Mouse (Mus musculus): ENCODE results near the gene Adm2.

Gene Adm2

DNA sequence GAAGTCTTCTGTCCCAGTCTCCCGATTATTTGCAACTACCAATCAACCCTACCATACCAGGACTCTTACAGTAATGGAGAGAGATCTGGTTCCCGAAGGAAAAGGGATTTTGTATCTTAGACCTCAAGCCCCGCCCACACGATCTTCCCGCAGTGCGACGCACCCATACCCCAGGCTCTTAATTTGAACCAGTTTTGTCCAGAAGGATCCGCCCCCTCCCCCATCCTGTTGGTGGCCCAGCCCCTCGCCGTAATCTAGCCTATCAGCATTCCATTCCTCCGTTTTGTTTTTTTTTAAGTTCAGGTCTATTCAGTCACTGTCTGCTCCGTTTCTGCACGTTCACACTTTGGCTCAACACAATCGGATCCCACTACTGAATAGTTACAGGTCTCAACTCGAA lies 33.9 kb downstream of the Adm2 start:
- peak; percentile 80 to 85 for DNase-seq

DNA sequence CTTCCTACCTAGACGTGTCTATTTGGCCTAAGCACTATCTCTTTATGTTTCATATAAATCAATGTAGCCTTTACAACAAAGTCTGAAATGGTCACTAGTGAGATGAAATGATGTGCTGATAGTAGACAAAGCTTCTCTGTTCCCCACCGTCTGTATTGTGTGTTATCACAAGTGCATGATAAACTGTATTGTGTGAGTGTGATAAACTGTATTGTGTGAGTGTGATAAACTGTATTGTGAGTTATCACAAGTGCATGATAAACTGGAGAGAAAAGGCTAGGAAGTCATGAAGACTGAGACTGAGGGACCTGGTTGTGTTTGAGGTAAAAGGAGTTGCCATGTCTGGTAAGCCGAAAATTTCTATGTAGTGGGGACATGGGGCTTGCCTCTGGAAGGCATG lies 36.3 kb downstream of the Adm2 start:
- DNase-seq = no peak

DNA sequence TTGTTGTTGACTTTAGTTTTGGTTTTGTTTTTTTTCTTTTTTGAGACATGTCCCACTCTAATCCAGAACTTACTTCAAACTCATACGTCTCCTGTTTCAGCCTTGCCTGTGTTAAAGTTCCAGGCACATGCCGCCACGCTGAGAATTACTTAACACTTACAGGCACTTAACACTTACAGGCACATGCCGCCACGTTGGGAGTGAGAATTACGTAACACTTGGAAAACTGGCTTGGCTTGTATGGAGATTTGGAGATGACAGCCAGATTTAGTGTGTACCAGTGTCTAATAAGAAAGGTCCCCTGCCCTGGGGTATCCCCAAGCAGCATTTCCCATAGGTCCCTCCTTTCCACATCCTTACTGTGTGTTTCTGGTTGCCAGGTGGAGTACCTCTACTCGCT lies 40.5 kb downstream of the Adm2 start:
- no peak for DNase-seq

DNA sequence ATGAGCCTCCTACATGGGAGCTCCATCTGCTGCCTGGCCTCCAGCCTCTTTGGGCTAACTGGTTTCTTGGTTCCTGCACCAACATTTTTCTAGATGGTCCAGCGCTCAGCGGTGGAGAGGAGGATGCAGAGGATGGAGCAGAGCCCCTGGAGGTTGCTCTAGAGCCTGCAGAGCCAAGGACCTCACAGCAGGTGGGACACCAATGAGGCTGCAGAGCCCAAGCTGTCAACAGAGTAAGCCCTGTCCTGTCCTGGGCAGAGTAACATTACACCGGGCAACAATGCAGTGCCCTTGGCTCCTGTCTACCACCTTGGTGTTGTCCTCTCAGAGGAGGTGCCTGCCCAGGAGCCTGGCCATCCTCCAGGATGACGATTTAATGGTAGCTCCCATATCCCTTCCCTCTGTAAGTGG lies 42.6 kb downstream of the Adm2 start:
- no peak for DNase-seq

DNA sequence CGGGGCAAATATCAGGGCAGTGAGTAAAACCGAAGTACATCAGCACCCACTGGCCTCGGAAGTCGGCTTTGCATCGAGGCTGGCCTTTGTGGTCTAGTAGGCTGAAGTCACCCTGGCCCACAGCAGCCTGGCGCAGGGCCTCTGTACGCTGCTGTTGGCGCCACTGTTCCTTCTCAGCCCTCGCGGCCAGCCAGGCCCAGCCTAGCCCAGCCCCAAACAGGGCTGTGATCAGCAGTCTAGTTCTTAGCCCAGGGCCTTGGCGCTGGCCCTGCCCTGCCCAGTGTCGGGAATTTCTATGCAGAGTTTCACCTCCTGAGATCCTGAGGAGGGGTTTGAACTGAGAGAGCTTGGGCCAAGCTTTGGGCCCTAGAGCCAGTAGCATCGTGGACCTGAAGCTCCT lies 49.5 kb downstream of the Adm2 start:
- no peak for DNase-seq

DNA sequence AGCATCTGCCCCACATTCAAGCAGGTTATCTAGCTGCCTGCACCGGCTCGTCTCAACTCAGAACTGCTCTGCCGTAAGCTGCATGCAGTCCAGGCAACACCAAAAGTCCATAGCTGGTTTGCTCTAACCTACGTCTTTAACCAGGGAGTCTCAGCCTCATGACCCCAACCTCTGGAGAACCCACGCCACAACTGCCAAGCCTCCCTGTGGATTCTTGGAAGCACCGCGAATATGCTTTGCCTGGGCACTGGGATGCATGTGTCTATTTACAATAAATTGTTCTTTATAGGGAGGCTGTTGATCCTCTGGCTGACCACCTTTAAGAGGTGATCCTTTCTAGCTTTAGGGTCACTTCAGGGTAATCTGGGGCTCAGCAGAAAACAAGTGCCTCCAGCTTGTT lies 50.0 kb downstream of the Adm2 start:
- DNase-seq = peak in 1 of 2 experiments; percentile 29

DNA sequence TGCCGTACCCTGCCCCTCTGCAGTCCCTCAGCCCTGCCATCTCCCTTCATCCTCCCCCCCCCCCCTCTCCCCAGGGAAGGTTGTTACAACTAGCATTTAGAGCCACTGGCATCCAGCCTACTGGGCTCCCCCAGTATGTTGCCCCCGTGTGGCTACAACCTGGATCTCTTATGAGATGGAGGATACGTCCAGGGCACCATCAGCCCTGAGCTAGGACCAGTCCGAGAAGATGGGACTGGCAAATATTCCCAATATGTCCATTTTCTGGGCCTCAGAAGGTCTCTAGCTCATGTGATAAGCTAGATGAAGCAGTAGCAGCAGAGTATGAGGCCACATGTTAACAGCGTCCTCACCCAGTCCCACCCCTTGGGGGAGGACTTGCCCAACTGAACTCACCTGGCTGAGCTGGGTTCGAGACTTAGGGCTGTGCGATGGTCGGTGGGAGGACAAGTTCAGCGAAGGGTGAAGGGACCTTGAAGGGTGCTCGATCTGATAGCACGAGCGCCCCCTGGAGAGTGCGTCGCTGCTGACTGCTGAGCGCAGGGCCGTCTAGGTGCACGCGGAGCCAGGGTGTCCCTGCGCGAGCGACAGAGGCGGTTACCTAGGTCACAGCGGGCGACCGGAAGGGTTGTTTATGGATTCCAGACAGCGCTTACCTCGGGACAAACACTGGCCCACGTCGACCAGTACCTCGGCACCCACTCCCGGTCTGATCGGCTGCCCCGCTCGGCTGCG lies 50.7 kb downstream of the Adm2 start:
- peak; percentile 91 to 92 for DNase-seq

DNA sequence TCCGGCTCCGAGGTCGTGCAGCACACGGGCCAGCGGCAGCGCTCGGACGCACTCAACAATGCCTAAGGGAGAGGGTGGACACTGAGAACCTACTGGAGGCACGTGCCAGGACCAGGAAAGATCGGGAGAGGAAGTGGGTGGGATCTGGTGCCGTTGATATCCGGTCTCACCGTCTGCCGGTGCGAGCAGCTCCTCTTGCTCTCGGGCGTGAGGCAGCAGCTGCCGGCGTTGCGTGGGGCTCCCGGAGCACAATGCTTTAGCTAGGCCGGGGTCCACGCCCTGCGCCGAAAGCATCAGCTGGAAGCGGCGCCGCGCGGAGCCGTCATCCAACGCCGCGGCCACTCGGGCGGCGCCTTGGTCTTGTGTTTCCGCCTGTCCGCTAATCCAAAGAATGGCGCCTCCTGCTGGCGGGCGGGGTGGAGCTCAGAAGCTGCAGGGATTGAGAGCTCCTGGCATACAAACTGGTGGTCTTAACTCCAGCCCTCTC lies 51.3 kb downstream of the Adm2 start, which contains the start of gene Sco2:
Gene Sco2 (minus strand): TSS at position 85 of the 487 bp plus-strand sequence.
- DNase-seq = peak; percentile 93 to 97
